Mouse (Mus musculus) ES-E14 (cell line): ENCODE data around the gene Snapin.

Source experiments
- CHD2 ChIP-seq: IDR thresholded peaks from 2 replicates; pipeline ENCODE4 v1.6.1; 2014; ENCODE audit warnings: mild to moderate bottlenecking, low read depth, low read length, inconsistent platforms
- HCFC1 ChIP-seq: IDR thresholded peaks from 2 replicates; pipeline ENCODE4 v1.6.1; 2012; ENCODE audit warnings: low read length, inconsistent platforms, borderline replicate concordance; ENCODE audit not compliant: insufficient read depth
- MAFK ChIP-seq: IDR thresholded peaks from 2 replicates; pipeline ENCODE4 v1.6.1; 2014; ENCODE audit warnings: mild to moderate bottlenecking, low read depth, low read length, inconsistent platforms; ENCODE audit not compliant: insufficient read depth
- ZC3H11A ChIP-seq: IDR thresholded peaks from 2 replicates; pipeline ENCODE4 v1.6.1; 2012; ENCODE audit warnings: low read depth, mild to moderate bottlenecking, inconsistent platforms, low read length, borderline replicate concordance
- ZNF384 ChIP-seq: IDR thresholded peaks from 2 replicates; pipeline ENCODE4 v1.6.1; 2012; ENCODE audit warnings: low read depth, low read length, inconsistent platforms

- TF ChIP-seq HCFC1 (no peak), MAFK (no peak), CHD2 (no peak), ZC3H11A (no peak), ZNF384 (peak; percentile 90)
These were observed 45.2 kb downstream of the Snapin start for GRCm38 (mm10) chr3:90445417-90446200.
